Mouse (Mus musculus) liver, postnatal 0 days (tissue): ENCODE measurements around the gene Ucma. TPM values are rescaled to one million over a fixed set of nuclear protein-coding genes. Genes with fewer than 3 reads are reported as not detected.
"Not testable (repeated sequence)": the region's sequence is repeated elsewhere in the genome, so short reads cannot be mapped to it uniquely, and the experiment has no call there.

Experiments
- ATAC-seq: fragments of 200-750 bp; cut with Nextera tagmentation; 2 replicates; pipeline ENCODE4 v1.8.0; 2017; ENCODE audit warnings: mild to moderate bottlenecking, moderate library complexity
- DNase-seq: peaks from one replicate; pipeline ENCODE4 v3.0.0-alpha.2; 2016
- H3K27ac ChIP-seq: fragments of 300-500 bp; sonication (generic); 2 replicates; pipeline ENCODE4 v1.5.1; 2014; ENCODE audit warnings: antibody characterized with exemption, moderate library complexity, mild to moderate bottlenecking, low read depth
- H3K27me3 ChIP-seq: fragments of 300-500 bp; sonication (generic); 2 replicates; pipeline ENCODE4 v1.6.1; 2014; ENCODE audit warnings: low read length, control low read depth, mixed read lengths; ENCODE audit not compliant: insufficient read depth
- H3K36me3 ChIP-seq: fragments of 300-500 bp; sonication (generic); replicated peaks from 2 replicates; pipeline ENCODE4 v1.6.1; 2014; ENCODE audit warnings: mild to moderate bottlenecking, control low read depth, low read length, moderate library complexity, mixed read lengths; ENCODE audit not compliant: insufficient read depth
- H3K4me1 ChIP-seq: fragments of 300-500 bp; sonication (generic); 2 replicates; pipeline ENCODE4 v1.6.1; 2014; ENCODE audit warnings: antibody characterized with exemption, mild to moderate bottlenecking, control low read depth; ENCODE audit not compliant: insufficient read depth
- H3K4me2 ChIP-seq: fragments of 300-500 bp; sonication (generic); 2 replicates; pipeline ENCODE4 v1.6.1; 2014; ENCODE audit warnings: low read depth, mild to moderate bottlenecking, low read length, moderate library complexity, mixed read lengths
- H3K4me3 ChIP-seq: fragments of 300-500 bp; sonication (generic); 2 replicates; pipeline ENCODE4 v1.5.1; 2014; ENCODE audit warnings: low read depth, low read length
- H3K9ac ChIP-seq: fragments of 300-500 bp; sonication (generic); replicated peaks from 2 replicates; pipeline ENCODE4 v1.6.1; 2014; ENCODE audit warnings: mild to moderate bottlenecking, moderate library complexity
- H3K9me3 ChIP-seq: fragments of 300-500 bp; sonication (generic); 2 replicates; pipeline ENCODE4 v1.6.1; 2016; ENCODE audit warnings: mild to moderate bottlenecking, control low read depth, low read length, mixed read lengths
- CTCF ChIP-seq: sonication (generic); IDR thresholded peaks from 2 replicates; pipeline ENCODE4 v1.5.1; 2016; ENCODE audit warnings: antibody characterized with exemption, low read depth
- EP300 ChIP-seq: IDR thresholded peaks from 2 replicates; pipeline ENCODE4 v1.6.1; 2016; ENCODE audit warnings: antibody characterized with exemption, low read depth, mild to moderate bottlenecking
- WGBS: fragments of 180-500 bp; shearing (Covaris S2); extraction: QIAGEN DNeasy Blood & Tissue Kit; methylation state at CpG from one replicate; pipeline ENCODE4 v1.1.7; 2014; ENCODE audit not compliant: insufficient replicate concordance; 5-methylcytosine and 5-hydroxymethylcytosine counted together
- polyA plus RNA-seq: library from polyadenylated mRNA; unstranded; fragments of >200 nt; fragmentation: Nextera tagmentation; extraction: Ambion mirVana; gene quantifications from 2 replicates; pipeline ENCODE4 v1.2.1, GENCODE M21; 2015

Ucma gene
- not detected in 2 replicates for polyA plus RNA-seq

- no peak within 1 kb of the TSS for H3K4me3 ChIP-seq
- H3K9me3 ChIP-seq, result no peaks in the 10 kb centered on the region
- no peaks in the 10 kb centered on the region for H3K4me1 ChIP-seq
- ATAC-seq (no peak), DNase-seq (no peak)
- H3K4me2 ChIP-seq, result no peak within 1 kb of the TSS
- TF ChIP-seq CTCF, result no peak
- no peak within 1 kb of the TSS for H3K9ac ChIP-seq
- 63% methylated on average over 5 of the region's 5 CpGs for WGBS
- no peak within 1 kb of the TSS for H3K27ac ChIP-seq
- no peaks in the 10 kb centered on the region for H3K36me3 ChIP-seq
- no peaks in the 10 kb centered on the region for H3K27me3 ChIP-seq
Measured at GRCm38 (mm10) chr2:4975807-4976206, at the start of gene Ucma. Ucma (plus strand) TSS chr2:4976122.

DNA sequence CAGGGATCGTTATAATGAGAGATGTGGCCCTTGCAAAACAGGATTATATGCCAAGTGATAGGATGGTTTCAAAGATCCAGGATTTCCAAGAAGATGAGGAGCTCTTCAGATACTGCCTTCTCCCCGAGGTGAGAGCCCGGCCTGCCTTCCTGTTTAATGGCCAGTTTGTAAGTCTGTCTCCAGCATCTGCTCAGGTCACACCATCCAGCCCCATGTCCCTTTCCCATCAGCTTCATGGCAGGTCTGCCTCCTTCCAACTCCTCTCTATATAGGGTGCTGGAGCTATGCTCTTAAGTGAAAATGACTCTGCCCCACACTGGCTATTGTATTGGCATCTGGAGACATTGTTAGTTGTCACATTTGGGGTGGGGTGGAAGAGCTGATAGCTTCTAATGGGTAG lies 48.5 kb upstream of the Ucma start:
- WGBS, result 85% methylated on average over 3 of the region's 3 CpGs
- peaks cover 39% of the 10 kb centered on the region for H3K36me3 ChIP-seq
- H3K4me3 ChIP-seq, result no peak overlapping the region
- DNase-seq, result no peak
- H3K9me3 ChIP-seq, result no peaks in the 10 kb centered on the region
- no peak for ATAC-seq
- H3K4me2 ChIP-seq, result no peak overlapping the region
- 0 out of 2 replicates have a peak, but pooled peaks cover 3% of the 10 kb centered on the region for H3K4me1 ChIP-seq
- TF ChIP-seq CTCF (no peak), EP300 (no peak)
- no peaks in the 10 kb centered on the region for H3K27me3 ChIP-seq
- H3K9ac ChIP-seq, result no peak overlapping the region
- H3K27ac ChIP-seq, result no peak overlapping the region

- Histone ChIP-seq H3K4me3 (no peak overlapping the region), H3K27me3 (no peaks in the 10 kb centered on the region), H3K27ac (no peak overlapping the region), H3K36me3 (peaks cover 47% of the 10 kb centered on the region), H3K9ac (no peak overlapping the region), H3K4me1 (0 out of 2 replicates have a peak, but pooled peaks cover 3% of the 10 kb centered on the region), H3K9me3 (no peaks in the 10 kb centered on the region), H3K4me2 (no peak overlapping the region)
- ATAC-seq (peak; percentile 44), DNase-seq (no peak)
- TF ChIP-seq CTCF, result no peak
- no peak for TF ChIP-seq EP300
- WGBS, result 54% methylated on average over 2 of the region's 2 CpGs
Measured at GRCm38 (mm10) chr2:4929230-4929629, 46.7 kb upstream of the Ucma start.

GRCm38 (mm10) chr2:4934516-4934915 lies 41.4 kb upstream of the Ucma start:
- ATAC-seq, result no peak
- WGBS, result 89% methylated on average over 9 of the region's 9 CpGs
- Histone ChIP-seq H3K4me2 (no peak overlapping the region), H3K9ac (no peak overlapping the region), H3K27me3 (no peaks in the 10 kb centered on the region), H3K4me3 (no peak overlapping the region), H3K4me1 (0 out of 2 replicates have a peak, but pooled peaks cover under 1% of the 10 kb centered on the region), H3K36me3 (peaks cover 53% of the 10 kb centered on the region), H3K9me3 (no peaks in the 10 kb centered on the region), H3K27ac (no peak overlapping the region)
- TF ChIP-seq CTCF (no peak), EP300 (no peak)
- no peak for DNase-seq

DNA sequence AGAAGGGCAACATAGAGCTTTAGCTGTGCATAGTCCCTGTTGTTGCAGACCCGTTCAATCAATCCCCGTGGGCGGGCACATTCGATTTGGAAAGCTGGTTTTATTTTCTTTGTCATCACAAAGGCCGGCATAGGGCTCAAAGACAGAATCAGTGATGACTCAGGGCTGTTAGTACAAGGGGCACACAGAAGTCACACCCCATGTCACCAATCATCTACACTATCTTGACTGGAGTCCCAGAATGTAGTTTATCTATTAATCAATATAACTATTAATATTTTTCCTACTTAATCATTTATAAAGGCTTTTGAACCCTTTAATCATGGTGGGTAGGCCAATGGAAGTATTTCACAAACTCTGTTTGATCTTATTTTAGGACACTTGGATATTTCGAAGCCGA lies 38.0 kb upstream of the Ucma start:
- no peaks in the 10 kb centered on the region for H3K9me3 ChIP-seq
- no peak for TF ChIP-seq EP300
- no peak for TF ChIP-seq CTCF
- 75% methylated on average over 7 of the region's 7 CpGs for WGBS
- H3K9ac ChIP-seq, result no peak overlapping the region
- no peak overlapping the region for H3K4me2 ChIP-seq
- no peaks in the 10 kb centered on the region for H3K4me1 ChIP-seq
- H3K27me3 ChIP-seq, result no peaks in the 10 kb centered on the region
- H3K4me3 ChIP-seq, result no peak overlapping the region
- peaks cover 34% of the 10 kb centered on the region for H3K36me3 ChIP-seq
- DNase-seq (no peak), ATAC-seq (0 out of 2 replicates have a peak, but pooled peaks have one; percentile 27)
- H3K27ac ChIP-seq, result no peak overlapping the region

- 85% methylated on average over 11 of the region's 11 CpGs for WGBS
- no peak overlapping the region for H3K4me2 ChIP-seq
- H3K36me3 ChIP-seq, result peaks cover 26% of the 10 kb centered on the region
- H3K4me3 ChIP-seq, result no peak overlapping the region
- TF ChIP-seq CTCF (no peak), EP300 (no peak)
- H3K9ac ChIP-seq, result no peak overlapping the region
- ATAC-seq (no peak), DNase-seq (no peak)
- H3K4me1 ChIP-seq, result no peaks in the 10 kb centered on the region
- peaks cover 2% of the 10 kb centered on the region; the same call in 1 of the 2 replicates for H3K9me3 ChIP-seq
- no peak overlapping the region for H3K27ac ChIP-seq
- H3K27me3 ChIP-seq, result no peaks in the 10 kb centered on the region
Measured at GRCm38 (mm10) chr2:4940861-4941260, 35.1 kb upstream of the Ucma start.

GRCm38 (mm10) chr2:4949691-4950090 lies 26.2 kb upstream of the Ucma start:
- H3K4me3 ChIP-seq, H3K27me3 ChIP-seq, DNase-seq, H3K36me3 ChIP-seq, H3K4me1 ChIP-seq, H3K9me3 ChIP-seq, H3K4me2 ChIP-seq, ATAC-seq, H3K27ac ChIP-seq, H3K9ac ChIP-seq: not testable (repeated sequence)
- 73% methylated on average over 8 of the region's 8 CpGs for WGBS
